Mouse (Mus musculus) testis, adult 2 months (tissue): ENCODE results near the gene Plce1.

ENCODE experiments used
- CTCF ChIP-seq: fragments of 200-500 bp; IDR thresholded peaks from 2 replicates; pipeline ENCODE4 v1.5.1; 2012; ENCODE audit warnings: low read depth, mild to moderate bottlenecking, inconsistent platforms, low read length, moderate library complexity; ENCODE audit not compliant: control insufficient read depth, insufficient read depth, insufficient replicate concordance
- POLR2A ChIP-seq: fragments of 200-500 bp; IDR thresholded peaks from 2 replicates; pipeline ENCODE4 v1.6.1; 2012; ENCODE audit warnings: low read depth, mild to moderate bottlenecking, inconsistent platforms, low read length, moderate library complexity; ENCODE audit not compliant: control insufficient read depth

DNA sequence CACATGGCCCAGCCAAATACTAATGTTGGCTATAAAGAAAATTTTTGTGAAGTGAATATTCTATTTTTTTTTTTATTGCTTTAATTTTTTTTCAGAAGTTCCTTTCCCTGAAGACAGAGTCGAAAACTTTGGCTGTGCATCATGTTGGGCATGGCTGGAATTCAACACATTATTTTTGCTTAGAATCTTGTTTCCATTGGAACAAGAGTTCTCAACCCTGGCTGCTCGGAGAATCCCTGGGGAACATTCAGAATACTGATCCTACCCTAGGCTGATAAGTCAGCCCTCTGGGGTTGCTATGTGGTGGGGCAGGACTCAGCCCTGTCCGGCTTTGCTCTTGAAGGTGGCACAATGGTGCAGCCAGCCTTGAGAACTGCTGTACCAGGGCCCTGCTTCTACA, 118.1 kb downstream of the Plce1 start:
- TF ChIP-seq POLR2A, result no peak
- TF ChIP-seq CTCF, result no peak
